Comparison of ENCODE assay signal across 28 mouse cellular contexts in the genomic region with DNA sequence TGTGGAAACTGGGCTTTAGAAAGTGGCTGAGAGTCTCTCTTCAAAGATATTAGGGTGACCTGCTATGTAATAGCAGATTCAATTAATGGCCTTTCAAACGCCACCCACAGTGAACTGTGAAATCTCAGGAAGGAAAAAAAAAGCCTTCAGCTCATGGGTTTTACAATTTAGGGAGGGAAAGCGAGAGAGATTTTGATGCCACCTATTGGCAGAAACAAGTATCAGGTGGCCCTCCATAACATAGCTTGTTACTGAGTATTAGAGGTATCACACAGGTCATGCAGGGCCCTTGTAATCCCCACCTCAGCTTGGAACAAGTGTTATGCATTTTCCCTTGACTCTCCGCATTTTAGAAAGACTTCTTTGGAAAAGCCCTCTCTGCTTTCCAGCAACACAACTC. TPM values are rescaled to one million over a fixed set of nuclear protein-coding genes. Genes with fewer than 3 reads are reported as not detected.
DNase-seq lines count a peak whose midpoint lies in the region; ATAC-seq and TF ChIP-seq lines count a peak whose summit lies in the region.
"Had no signal": no experiment of that assay in that cellular context is flagged by ENCODE, and none has a peak within 500 bp of the region (broad histone marks: within the 10 kb centered on the region; RNA-seq: fewer than 3 reads in every experiment).

No protein-coding gene starts in this region.

- peak; percentile 46 for DNase-seq in hindbrain, embryonic 14.5 days (ENCODE audit: low spot score)
- no peak for DNase-seq in hindbrain, embryonic 11.5 days (ENCODE audit: low spot score)
- peak; percentile 14 to 22 for DNase-seq in layer of hippocampus, postnatal 14 days (ENCODE audit: low spot score in 2 of 2)
- DNase-seq in layer of hippocampus, adult 9-10 months (ENCODE audit: low spot score) = no peak
- peak; percentile 51 for DNase-seq in midbrain, postnatal 0 days (ENCODE audit: low spot score)
- no peak for DNase-seq in midbrain, embryonic 11.5 days (ENCODE audit: low spot score, missing footprints)
- no peak for DNase-seq in gastrocnemius, postnatal 4 days (ENCODE audit: low spot score in 2 of 2)
- DNase-seq in embryo, embryonic 10 days (ENCODE audit: low spot score) = no peak
- DNase-seq: adrenal gland, postnatal 25 days; B cell, adult 2 months; cerebellum, adult 11 months; cerebellum, adult 9-11 months; heart, postnatal 4 days; kidney, adult 2 months; kidney, postnatal 25 days; liver, postnatal 0 days; lung, postnatal 36 days; thymus, adult 2 months; thymus, postnatal 4 days had no signal

- no peaks in the 10 kb centered on the region for H3K9me3 ChIP-seq in hindbrain, embryonic 14.5 days (ENCODE audit: control insufficient read depth, low read length)
- H3K9me3 ChIP-seq in hindbrain, embryonic 11.5 days (ENCODE audit: control insufficient read depth, low read length) = no peaks in the 10 kb centered on the region
- H3K9me3 ChIP-seq in midbrain, postnatal 0 days (ENCODE audit: low read length) = no peaks in the 10 kb centered on the region
- H3K9me3 ChIP-seq in midbrain, embryonic 11.5 days (ENCODE audit: control insufficient read depth, low read length) = no peaks in the 10 kb centered on the region
- H3K9me3 ChIP-seq: embryonic facial prominence, embryonic 12.5 days; forebrain, embryonic 12.5 days; heart, embryonic 10.5 days; limb, embryonic 12.5 days; megakaryocyte, embryonic 14.5 days had no signal

- peaks cover 12% of the 10 kb centered on the region for H3K27me3 ChIP-seq in hindbrain, embryonic 14.5 days (ENCODE audit: control insufficient read depth, insufficient read depth, low read length)
- peaks cover 7% of the 10 kb centered on the region for H3K27me3 ChIP-seq in hindbrain, embryonic 11.5 days (ENCODE audit: control insufficient read depth, insufficient read depth, low read length)
- H3K27me3 ChIP-seq in midbrain, postnatal 0 days (ENCODE audit: insufficient read depth, low read length) = peaks cover 7% of the 10 kb centered on the region; the same call in 1 of the 2 replicates
- peaks cover 8% of the 10 kb centered on the region; the same call in 1 of the 2 replicates for H3K27me3 ChIP-seq in midbrain, embryonic 11.5 days (ENCODE audit: control insufficient read depth, insufficient read depth, low read length)

- ATAC-seq in hindbrain, embryonic 14.5 days (ENCODE audit: low FRiP score) = no peak
- no peak for ATAC-seq in hindbrain, embryonic 11.5 days (ENCODE audit: low FRiP score)
- no peak for ATAC-seq in midbrain, postnatal 0 days (ENCODE audit: low FRiP score)
- ATAC-seq in midbrain, embryonic 11.5 days (ENCODE audit: low FRiP score) = no peak
- ATAC-seq: liver, postnatal 0 days; midbrain, embryonic 16.5 days had no signal

- 50% methylated on average over 3 of the region's 3 CpGs for WGBS in hindbrain, embryonic 14.5 days
- WGBS in hindbrain, embryonic 11.5 days = 48% methylated on average over 3 of the region's 3 CpGs
- 40% methylated on average over 3 of the region's 3 CpGs for WGBS in midbrain, postnatal 0 days
- whole genome bisulfite sequencing in midbrain, embryonic 11.5 days = 47% methylated on average over 3 of the region's 3 CpGs

- H3K4me2 ChIP-seq in hindbrain, embryonic 14.5 days (replicated peaks) = no peak overlapping the region
- no peak overlapping the region for H3K4me2 ChIP-seq in hindbrain, embryonic 11.5 days (replicated peaks; ENCODE audit: low read depth, low read length)
- no peak overlapping the region for H3K4me2 ChIP-seq in midbrain, postnatal 0 days (ENCODE audit: low read depth, low read length, poor library complexity, severe bottlenecking)
- H3K4me2 ChIP-seq in midbrain, embryonic 11.5 days = no peak overlapping the region
- H3K4me2 ChIP-seq: embryonic facial prominence, embryonic 12.5 days; forebrain, embryonic 12.5 days; limb, embryonic 12.5 days; liver, embryonic 11.5 days had no signal

- no peak overlapping the region for H3K27ac ChIP-seq in hindbrain, embryonic 14.5 days
- no peak overlapping the region for H3K27ac ChIP-seq in hindbrain, embryonic 11.5 days (ENCODE audit: low read depth, low read length)
- no peak overlapping the region for H3K27ac ChIP-seq in midbrain, postnatal 0 days (ENCODE audit: low read depth, low read length)
- no peak overlapping the region for H3K27ac ChIP-seq in midbrain, embryonic 11.5 days (ENCODE audit: low read depth, low read length)
- H3K27ac ChIP-seq: embryonic facial prominence, embryonic 12.5 days; forebrain, embryonic 12.5 days; heart, embryonic 10.5 days; limb, embryonic 12.5 days had no signal

- H3K36me3 ChIP-seq in hindbrain, embryonic 14.5 days (replicated peaks; ENCODE audit: control insufficient read depth, insufficient read depth) = no peaks in the 10 kb centered on the region
- H3K36me3 ChIP-seq in hindbrain, embryonic 11.5 days (ENCODE audit: control insufficient read depth, insufficient read depth, low read length) = no peaks in the 10 kb centered on the region
- H3K36me3 ChIP-seq in midbrain, postnatal 0 days (ENCODE audit: insufficient read depth, low read length) = no peaks in the 10 kb centered on the region
- no peaks in the 10 kb centered on the region for H3K36me3 ChIP-seq in midbrain, embryonic 11.5 days (ENCODE audit: control insufficient read depth, insufficient read depth, low read length)
- H3K36me3 ChIP-seq: embryonic facial prominence, embryonic 12.5 days; forebrain, embryonic 12.5 days; heart, embryonic 10.5 days; limb, embryonic 12.5 days had no signal

- H3K9ac ChIP-seq in hindbrain, embryonic 14.5 days = no peak overlapping the region
- no peak overlapping the region for H3K9ac ChIP-seq in hindbrain, embryonic 11.5 days (ENCODE audit: low read depth, low read length)
- no peak overlapping the region for H3K9ac ChIP-seq in midbrain, postnatal 0 days (replicated peaks; ENCODE audit: low read length, poor library complexity, severe bottlenecking)
- H3K9ac ChIP-seq in midbrain, embryonic 11.5 days (ENCODE audit: low read length) = no peak overlapping the region
- H3K9ac ChIP-seq: embryonic facial prominence, embryonic 12.5 days; forebrain, embryonic 12.5 days; limb, embryonic 12.5 days; liver, postnatal 0 days had no signal

- H3K4me3 ChIP-seq in hindbrain, embryonic 14.5 days (replicated peaks; ENCODE audit: low read length) = no peak overlapping the region
- H3K4me3 ChIP-seq in hindbrain, embryonic 11.5 days (ENCODE audit: low read depth, low read length) = no peak overlapping the region
- no peak overlapping the region for H3K4me3 ChIP-seq in midbrain, postnatal 0 days (ENCODE audit: low read depth, low read length)
- no peak overlapping the region for H3K4me3 ChIP-seq in midbrain, embryonic 11.5 days (ENCODE audit: low read depth, low read length)
- H3K4me3 ChIP-seq: embryonic facial prominence, embryonic 12.5 days; forebrain, embryonic 12.5 days; heart, embryonic 10.5 days; limb, embryonic 12.5 days; megakaryocyte, embryonic 14.5 days had no signal

- H3K4me1 ChIP-seq in hindbrain, embryonic 14.5 days (replicated peaks; ENCODE audit: control insufficient read depth, insufficient read depth, low read length) = peaks cover 4% of the 10 kb centered on the region
- no peaks in the 10 kb centered on the region for H3K4me1 ChIP-seq in hindbrain, embryonic 11.5 days (replicated peaks; ENCODE audit: control insufficient read depth, insufficient read depth, low read length)
- H3K4me1 ChIP-seq in midbrain, postnatal 0 days (ENCODE audit: insufficient read depth, low read length) = no peaks in the 10 kb centered on the region
- peaks cover 4% of the 10 kb centered on the region; the same call in 1 of the 2 replicates for H3K4me1 ChIP-seq in midbrain, embryonic 11.5 days (ENCODE audit: control insufficient read depth, insufficient read depth, low read length)
- H3K4me1 ChIP-seq: embryonic facial prominence, embryonic 12.5 days; heart, embryonic 10.5 days; megakaryocyte, embryonic 14.5 days had no signal

- TF ChIP-seq CTCF in midbrain, postnatal 0 days (IDR thresholded peaks at IDR 0.05) = peak; percentile 77

RNA-seq across cellular contexts. Expression of gene Cpne4, which starts 18.7 kb away (rescaled TPM):
- 11.5 and 15.3 TPM in 2 replicates for polyA plus RNA-seq in hindbrain, embryonic 14.5 days (2014; fragmentation: Nextera tagmentation; extraction: Ambion mirVana)
- 0.43 and 1.1 TPM in 2 replicates for polyA plus RNA-seq in hindbrain, embryonic 11.5 days (2014; fragmentation: Nextera tagmentation; extraction: Ambion mirVana)
- total RNA-seq in layer of hippocampus, postnatal 14 days (2021) = 100 to 1,000 TPM; 115 to 142 TPM
- 25.5 and 29.3 TPM in 2 replicates for total RNA-seq in midbrain, postnatal 0 days (2014; rRNA removed)
- polyA plus RNA-seq in midbrain, postnatal 0 days (2015; fragmentation: Nextera tagmentation; extraction: Ambion mirVana) = 38.3 and 38.5 TPM in 2 replicates
- polyA plus RNA-seq in midbrain, embryonic 11.5 days (2014; fragmentation: Nextera tagmentation; extraction: Ambion mirVana) = 2.0 and 2.1 TPM in 2 replicates
- not detected for total RNA-seq in gastrocnemius, postnatal 4 days (2021)
- total RNA-seq: gastrocnemius, adult 8-10 months; granulocyte monocyte progenitor cell, adult 5-6 weeks; heart, postnatal 4 days had no signal
- polyA plus RNA-seq: liver, postnatal 0 days had no signal

Comparison
In these comparisons a context has a peak if more than half of its experiments do, and no peak if none do; other contexts are left out.
1. DNase-seq: peak in hindbrain, embryonic 14.5 days (single experiment), layer of hippocampus, postnatal 14 days (2 of 2) and midbrain, postnatal 0 days (single experiment); none in hindbrain, embryonic 11.5 days (single experiment), layer of hippocampus, adult 9-10 months (single experiment), midbrain, embryonic 11.5 days (single experiment), gastrocnemius, postnatal 4 days (0 of 2) and embryo, embryonic 10 days (single experiment).